Mouse (Mus musculus): Measurements from ENCODE around the gene Cul4a.

GRCm38 (mm10) chr8:13158718-13159376 is 53.4 kb downstream of the Cul4a start, which contains the start of gene Lamp1:
- no peak for TF ChIP-seq CTCF (IDR thresholded peaks at IDR 0.05; ENCODE audit: low read depth, low read length)
- peak; percentile 49; the same call in 1 of the 2 replicates for TF ChIP-seq POLR2A (IDR thresholded peaks at IDR 0.05; ENCODE audit: extremely low read depth, insufficient read depth, low read length)
